Mouse (Mus musculus): Measurements from ENCODE around the gene Trim30d. TPM values are rescaled to one million over a fixed set of nuclear protein-coding genes. Genes with fewer than 3 reads are reported as not detected.
"Not testable (repeated sequence)": the region's sequence is repeated elsewhere in the genome, so short reads cannot be mapped to it uniquely, and the experiment has no call there.

Trim30d gene
- 0.08 and 0.13 TPM in 2 replicates for polyA plus RNA-seq (2016; fragmentation: Nextera tagmentation; extraction: Ambion mirVana)

GRCm38 (mm10) chr7:104507421-104508065 lies at the start of gene Trim30d:
TSS of gene Trim30d (minus strand) at chr7:104507849.
- H3K9me3 ChIP-seq; ATAC-seq (ENCODE audit: insufficient number of reproducible peaks, insufficient read depth, low FRiP score, low TSS enrichment, low read depth): not testable (repeated sequence)

GRCm38 (mm10) chr7:104552700-104553099 lies 45.1 kb upstream of the Trim30d start:
- WGBS, result 76% methylated on average over 1 of the region's 1 CpGs
- Histone ChIP-seq H3K9ac (replicated peaks) (no peak overlapping the region), H3K4me1 (replicated peaks) (no peaks in the 10 kb centered on the region), H3K9me3 (no peaks in the 10 kb centered on the region), H3K27ac (no peak overlapping the region), H3K4me2 (no peak overlapping the region), H3K4me3 (replicated peaks) (no peak overlapping the region), H3K27me3 (no peaks in the 10 kb centered on the region), H3K36me3 (no peaks in the 10 kb centered on the region)
- no peak for ATAC-seq (ENCODE audit: insufficient number of reproducible peaks, insufficient read depth, low FRiP score, low TSS enrichment, low read depth)

More at GRCm38 (mm10) chr7:104507421-104508065, at the start of gene Trim30d:
- H3K27me3 ChIP-seq; H3K9ac ChIP-seq (replicated peaks); H3K4me1 ChIP-seq (replicated peaks); H3K27ac ChIP-seq; H3K4me3 ChIP-seq (replicated peaks); H3K4me2 ChIP-seq; H3K36me3 ChIP-seq: not testable (repeated sequence)

GRCm38 (mm10) chr7:104549833-104550232 lies 42.2 kb upstream of the Trim30d start, which contains the start of gene Olfr651:
TSS of gene Olfr651 (plus strand) at chr7:104550133.
- WGBS, result 83% methylated on average over 5 of the region's 5 CpGs
- H3K9me3 ChIP-seq, result no peaks in the 10 kb centered on the region; the same call in 1 of the 2 replicates
- H3K4me3 ChIP-seq (replicated peaks), result no peak within 1 kb of the TSS
- no peak within 1 kb of the TSS for H3K27ac ChIP-seq
- ATAC-seq (ENCODE audit: insufficient number of reproducible peaks, insufficient read depth, low FRiP score, low TSS enrichment, low read depth), result no peak
- H3K27me3 ChIP-seq, result no peaks in the 10 kb centered on the region
- no peak within 1 kb of the TSS for H3K9ac ChIP-seq (replicated peaks)
- H3K4me2 ChIP-seq, result no peak within 1 kb of the TSS
- no peaks in the 10 kb centered on the region for H3K4me1 ChIP-seq (replicated peaks)
- no peaks in the 10 kb centered on the region for H3K36me3 ChIP-seq

- Histone ChIP-seq H3K4me3 (replicated peaks) (peak overlapping the region; percentile 47), H3K9ac (replicated peaks) (peak overlapping the region; percentile 53), H3K27me3 (peaks cover 7% of the 10 kb centered on the region), H3K4me2 (peak overlapping the region; percentile 62), H3K36me3 (no peaks in the 10 kb centered on the region), H3K9me3 (0 out of 2 replicates have a peak, but pooled peaks cover 2% of the 10 kb centered on the region), H3K27ac (no peak overlapping the region), H3K4me1 (replicated peaks) (no peaks in the 10 kb centered on the region)
- ATAC-seq (ENCODE audit: insufficient number of reproducible peaks, insufficient read depth, low FRiP score, low TSS enrichment, low read depth), result peak; percentile 89
- 3% methylated on average over 56 of the region's 59 CpGs for WGBS
Measured at GRCm38 (mm10) chr7:104501589-104502371, 5.9 kb downstream of the Trim30d start.

- H3K4me3 ChIP-seq (replicated peaks); H3K27ac ChIP-seq; H3K36me3 ChIP-seq; H3K27me3 ChIP-seq; H3K4me1 ChIP-seq (replicated peaks); ATAC-seq (ENCODE audit: insufficient number of reproducible peaks, insufficient read depth, low FRiP score, low TSS enrichment, low read depth); H3K9me3 ChIP-seq; H3K4me2 ChIP-seq; H3K9ac ChIP-seq (replicated peaks): not testable (repeated sequence)
- WGBS, result 75% methylated on average over 6 of the region's 6 CpGs
Measured at GRCm38 (mm10) chr7:104501186-104501585, 6.5 kb downstream of the Trim30d start.

GRCm38 (mm10) chr7:104499464-104499863 lies 8.2 kb downstream of the Trim30d start:
- not testable (repeated sequence) for H3K4me1 ChIP-seq (replicated peaks); H3K4me3 ChIP-seq (replicated peaks); ATAC-seq (ENCODE audit: insufficient number of reproducible peaks, insufficient read depth, low FRiP score, low TSS enrichment, low read depth); H3K9ac ChIP-seq (replicated peaks); H3K36me3 ChIP-seq; H3K27me3 ChIP-seq; H3K9me3 ChIP-seq; H3K4me2 ChIP-seq; H3K27ac ChIP-seq
- 29% methylated on average over 7 of the region's 8 CpGs for WGBS

- Histone ChIP-seq H3K27me3 (no peaks in the 10 kb centered on the region), H3K4me1 (replicated peaks) (no peaks in the 10 kb centered on the region), H3K9me3 (no peaks in the 10 kb centered on the region), H3K4me2 (no peak within 1 kb of the TSS), H3K36me3 (no peaks in the 10 kb centered on the region), H3K27ac (no peak within 1 kb of the TSS), H3K4me3 (replicated peaks) (no peak within 1 kb of the TSS), H3K9ac (replicated peaks) (no peak within 1 kb of the TSS)
- no peak for ATAC-seq (ENCODE audit: insufficient number of reproducible peaks, insufficient read depth, low FRiP score, low TSS enrichment, low read depth)
- 74% methylated on average over 3 of the region's 3 CpGs for WGBS
Measured at GRCm38 (mm10) chr7:104465065-104465744, 42.4 kb downstream of the Trim30d start, which contains the start of gene Trim30a. TSS of gene Trim30a (minus strand) at chr7:104465193.

GRCm38 (mm10) chr7:104445961-104446645 lies 61.5 kb downstream of the Trim30d start:
- no peaks in the 10 kb centered on the region for H3K9me3 ChIP-seq
- no peaks in the 10 kb centered on the region for H3K36me3 ChIP-seq
- H3K4me2 ChIP-seq, result no peak overlapping the region
- H3K9ac ChIP-seq (replicated peaks), result no peak overlapping the region
- H3K4me3 ChIP-seq (replicated peaks), result no peak overlapping the region
- H3K4me1 ChIP-seq (replicated peaks), result no peaks in the 10 kb centered on the region
- no peak for ATAC-seq (ENCODE audit: insufficient number of reproducible peaks, insufficient read depth, low FRiP score, low TSS enrichment, low read depth)
- WGBS, result 60% methylated on average over 2 of the region's 2 CpGs
- no peaks in the 10 kb centered on the region for H3K27me3 ChIP-seq
- H3K27ac ChIP-seq, result no peak overlapping the region

Other genes starting within 250 kb of the Trim30d start
- gene Trim5, start 219.8 kb downstream of the Trim30d start, polyA plus RNA-seq (2016; fragmentation: Nextera tagmentation; extraction: Ambion mirVana), result 0.08 and 0.09 TPM in 2 replicates
- gene Trim12a, start 192.4 kb downstream of the Trim30d start, polyA plus RNA-seq (2016; fragmentation: Nextera tagmentation; extraction: Ambion mirVana), result 6.2 and 6.6 TPM in 2 replicates
- gene Trim34b, start 178.4 kb downstream of the Trim30d start, polyA plus RNA-seq (2016; fragmentation: Nextera tagmentation; extraction: Ambion mirVana), result not detected in 2 replicates
- 2.4 and 2.5 TPM in 2 replicates for gene Trim12c, start 154.5 kb downstream of the Trim30d start, polyA plus RNA-seq (2016; fragmentation: Nextera tagmentation; extraction: Ambion mirVana)
- gene Trim30b, start 138.0 kb downstream of the Trim30d start, polyA plus RNA-seq (2016; fragmentation: Nextera tagmentation; extraction: Ambion mirVana), result not detected in 2 replicates
- not detected in 2 replicates for gene Trim30c, start 107.0 kb downstream of the Trim30d start, polyA plus RNA-seq (2016; fragmentation: Nextera tagmentation; extraction: Ambion mirVana)
- 0.48 and 0.73 TPM in 2 replicates for gene Trim30a, start 42.7 kb downstream of the Trim30d start, polyA plus RNA-seq (2016; fragmentation: Nextera tagmentation; extraction: Ambion mirVana)
- not detected in 2 replicates for gene Olfr651, start 42.3 kb upstream of the Trim30d start, polyA plus RNA-seq (2016; fragmentation: Nextera tagmentation; extraction: Ambion mirVana)
- gene Olfr652, start 53.1 kb upstream of the Trim30d start, polyA plus RNA-seq (2016; fragmentation: Nextera tagmentation; extraction: Ambion mirVana), result not detected in 2 replicates
- not detected in 2 replicates for gene Olfr653, start 69.5 kb upstream of the Trim30d start, polyA plus RNA-seq (2016; fragmentation: Nextera tagmentation; extraction: Ambion mirVana)
- not detected in 2 replicates for gene Olfr654, start 79.2 kb upstream of the Trim30d start, polyA plus RNA-seq (2016; fragmentation: Nextera tagmentation; extraction: Ambion mirVana)
- gene Olfr655, start 93.9 kb upstream of the Trim30d start, polyA plus RNA-seq (2016; fragmentation: Nextera tagmentation; extraction: Ambion mirVana), result not detected in 2 replicates
- not detected in 2 replicates for gene Olfr656, start 106.1 kb upstream of the Trim30d start, polyA plus RNA-seq (2016; fragmentation: Nextera tagmentation; extraction: Ambion mirVana)
- gene Olfr657, start 116.9 kb upstream of the Trim30d start, polyA plus RNA-seq (2016; fragmentation: Nextera tagmentation; extraction: Ambion mirVana), result not detected in 2 replicates
- 0.06 TPM in 1 of 2 replicates, not detected in the other for gene Olfr658, start 139.5 kb upstream of the Trim30d start, polyA plus RNA-seq (2016; fragmentation: Nextera tagmentation; extraction: Ambion mirVana)
- gene Olfr659, start 158.9 kb upstream of the Trim30d start, polyA plus RNA-seq (2016; fragmentation: Nextera tagmentation; extraction: Ambion mirVana), result not detected in 2 replicates
- not detected in 2 replicates for gene Olfr661, start 178.7 kb upstream of the Trim30d start, polyA plus RNA-seq (2016; fragmentation: Nextera tagmentation; extraction: Ambion mirVana)